Mouse (Mus musculus) MN1 (cell line): Measurements from ENCODE around the gene Fam155a.

Experiments
- DNase-seq: peaks from one replicate; pipeline ENCODE4 v3.0.0-alpha.2; 2016; ENCODE audit warnings: low spot score

The Fam155a gene

GRCm38 (mm10) chr8:9482565-9482964, 288.4 kb downstream of the Fam155a start:
- DNase-seq = no peak

GRCm38 (mm10) chr8:9471290-9471689, 299.7 kb downstream of the Fam155a start:
- DNase-seq = no peak

GRCm38 (mm10) chr8:9470114-9470513, 300.8 kb downstream of the Fam155a start:
- DNase-seq = no peak

- DNase-seq = no peak
Observed at GRCm38 (mm10) chr8:9461111-9461510, 309.9 kb downstream of the Fam155a start.

GRCm38 (mm10) chr8:9460707-9461106, 310.3 kb downstream of the Fam155a start:
- DNase-seq = no peak

GRCm38 (mm10) chr8:9458614-9459013, 312.3 kb downstream of the Fam155a start:
- DNase-seq = no peak

GRCm38 (mm10) chr8:9455138-9455537, 315.8 kb downstream of the Fam155a start:
- no peak for DNase-seq

- no peak for DNase-seq
Observed at GRCm38 (mm10) chr8:9453742-9454141, 317.2 kb downstream of the Fam155a start.

GRCm38 (mm10) chr8:9451543-9451942, 319.4 kb downstream of the Fam155a start:
- DNase-seq = no peak

GRCm38 (mm10) chr8:9448613-9449012, 322.3 kb downstream of the Fam155a start:
- DNase-seq = no peak

- no peak for DNase-seq
Observed at GRCm38 (mm10) chr8:9437822-9438221, 333.1 kb downstream of the Fam155a start.

GRCm38 (mm10) chr8:9435501-9435900, 335.5 kb downstream of the Fam155a start:
- no peak for DNase-seq

GRCm38 (mm10) chr8:9432635-9433372, 338.2 kb downstream of the Fam155a start:
- DNase-seq = no peak

- DNase-seq = no peak
Observed at GRCm38 (mm10) chr8:9428846-9429245, 342.1 kb downstream of the Fam155a start.

- no peak for DNase-seq
Observed at GRCm38 (mm10) chr8:9424069-9424468, 346.9 kb downstream of the Fam155a start.

GRCm38 (mm10) chr8:9423590-9423989, 347.4 kb downstream of the Fam155a start:
- no peak for DNase-seq

GRCm38 (mm10) chr8:9423184-9423583, 347.8 kb downstream of the Fam155a start:
- DNase-seq = no peak

GRCm38 (mm10) chr8:9418856-9419800, 351.8 kb downstream of the Fam155a start:
- no peak for DNase-seq

GRCm38 (mm10) chr8:9416189-9416588, 354.8 kb downstream of the Fam155a start:
- DNase-seq = no peak

GRCm38 (mm10) chr8:9408480-9408879, 362.5 kb downstream of the Fam155a start:
- no peak for DNase-seq

- no peak for DNase-seq
Observed at GRCm38 (mm10) chr8:9406204-9406603, 364.8 kb downstream of the Fam155a start.

- DNase-seq = no peak
Observed at GRCm38 (mm10) chr8:9404651-9405050, 366.3 kb downstream of the Fam155a start.

- DNase-seq = no peak
Observed at GRCm38 (mm10) chr8:9402393-9402792, 368.6 kb downstream of the Fam155a start.
